Mouse (Mus musculus): ENCODE measurements around the gene Alppl2. TPM values are rescaled to one million over a fixed set of nuclear protein-coding genes. Genes with fewer than 3 reads are reported as not detected.

Alppl2 gene
- polyA plus RNA-seq, 1 experiment from 2014 or later, result not detected

DNA sequence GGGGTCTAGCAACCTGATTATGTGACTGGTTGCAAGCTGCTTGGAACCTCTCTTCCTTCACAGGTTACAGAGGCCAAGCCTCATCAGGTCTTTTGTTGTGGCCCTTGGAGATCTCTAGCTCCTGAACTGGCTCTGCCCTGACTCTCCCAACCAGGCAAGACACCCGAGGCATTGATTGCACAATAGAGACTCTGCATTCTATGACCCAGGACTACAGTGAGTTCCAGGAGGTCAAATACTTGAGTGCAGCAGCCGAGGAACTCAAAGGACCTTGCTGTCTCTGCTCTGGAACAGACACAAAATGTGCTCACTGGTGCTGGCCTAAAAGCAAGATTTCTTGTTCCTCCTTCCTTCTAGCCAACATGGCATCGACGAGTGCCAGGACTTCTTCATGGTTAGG is 3.5 kb downstream of the Alppl2 start:
- no peaks in the 10 kb centered on the region for H3K79me2 ChIP-seq (ENCODE audit: inconsistent target)
- no peaks in the 10 kb centered on the region for H3K36me3 ChIP-seq (ENCODE audit: inconsistent target)

GRCm38 (mm10) chr1:87073776-87074175 is 16.0 kb downstream of the Alppl2 start:
- Histone ChIP-seq H3K36me3 (ENCODE audit: inconsistent target) (no peaks in the 10 kb centered on the region), H3K4me3 (ENCODE audit: inconsistent target) (no peak overlapping the region), H3K79me2 (ENCODE audit: inconsistent target) (no peaks in the 10 kb centered on the region), H3K27ac (no peak overlapping the region)
- WGBS (ENCODE audit: missing documents), result 95% methylated on average over 8 of the region's 8 CpGs

More for the DNA sequence above, 3.5 kb downstream of the Alppl2 start:
- Histone ChIP-seq H3K27ac (no peak overlapping the region), H3K4me3 (ENCODE audit: inconsistent target) (no peak overlapping the region)
- WGBS (ENCODE audit: missing documents), result 58% methylated on average over 4 of the region's 4 CpGs

DNA sequence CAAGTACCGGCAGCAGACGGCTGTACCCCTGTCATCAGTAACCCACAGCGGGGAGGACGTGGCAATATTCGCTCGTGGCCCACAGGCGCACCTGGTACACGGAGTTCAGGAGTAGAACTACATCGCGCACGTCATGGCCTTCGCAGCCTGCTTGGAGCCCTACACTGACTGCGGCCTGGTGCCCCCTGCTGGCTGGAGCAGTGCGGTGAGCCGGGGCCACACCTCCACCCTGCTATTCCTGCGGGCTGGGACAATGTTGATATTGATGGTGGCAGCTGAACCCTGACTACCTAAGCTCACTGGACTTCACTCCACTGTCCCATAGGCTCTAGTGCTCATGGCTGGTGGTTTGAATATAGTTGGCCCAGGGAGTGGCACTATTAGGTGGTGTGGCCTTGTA is 19.0 kb downstream of the Alppl2 start:
- Histone ChIP-seq H3K79me2 (ENCODE audit: inconsistent target) (no peaks in the 10 kb centered on the region), H3K27ac (no peak overlapping the region), H3K36me3 (ENCODE audit: inconsistent target) (no peaks in the 10 kb centered on the region), H3K4me3 (ENCODE audit: inconsistent target) (no peak overlapping the region)
- 60% methylated on average over 16 of the region's 16 CpGs for WGBS (ENCODE audit: missing documents)

DNA sequence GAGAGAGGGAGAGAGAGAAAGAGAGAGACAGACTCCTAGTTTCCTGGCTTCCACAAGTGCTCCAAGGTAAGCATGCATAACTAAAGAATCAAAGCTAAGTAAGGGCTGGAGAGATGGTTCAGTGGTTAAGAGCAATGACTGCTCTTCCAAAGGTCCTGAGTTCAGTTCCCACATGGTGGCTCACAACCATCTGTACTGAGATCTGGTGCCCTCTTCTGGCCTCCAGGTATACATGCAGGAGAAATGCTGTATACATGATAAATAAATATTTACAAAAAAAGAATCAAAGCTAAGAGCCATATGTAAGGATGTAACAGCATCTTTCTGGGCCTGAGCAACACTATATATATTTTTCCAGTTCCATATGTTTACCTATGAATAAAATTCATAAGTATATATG is 28.8 kb downstream of the Alppl2 start:
- no peak overlapping the region for H3K27ac ChIP-seq
- H3K79me2 ChIP-seq (ENCODE audit: inconsistent target), result no peaks in the 10 kb centered on the region

GRCm38 (mm10) chr1:87059042-87059665 is 30.6 kb downstream of the Alppl2 start:
- Histone ChIP-seq H3K36me3 (ENCODE audit: inconsistent target) (no peaks in the 10 kb centered on the region), H3K4me3 (ENCODE audit: inconsistent target) (no peak overlapping the region), H3K27ac (no peak overlapping the region), H3K79me2 (ENCODE audit: inconsistent target) (no peaks in the 10 kb centered on the region)
- 80% methylated on average over 8 of the region's 8 CpGs for WGBS (ENCODE audit: missing documents)

More for the DNA sequence above, 28.8 kb downstream of the Alppl2 start:
- Histone ChIP-seq H3K4me3 (ENCODE audit: inconsistent target) (no peak overlapping the region), H3K36me3 (ENCODE audit: inconsistent target) (no peaks in the 10 kb centered on the region)

DNA sequence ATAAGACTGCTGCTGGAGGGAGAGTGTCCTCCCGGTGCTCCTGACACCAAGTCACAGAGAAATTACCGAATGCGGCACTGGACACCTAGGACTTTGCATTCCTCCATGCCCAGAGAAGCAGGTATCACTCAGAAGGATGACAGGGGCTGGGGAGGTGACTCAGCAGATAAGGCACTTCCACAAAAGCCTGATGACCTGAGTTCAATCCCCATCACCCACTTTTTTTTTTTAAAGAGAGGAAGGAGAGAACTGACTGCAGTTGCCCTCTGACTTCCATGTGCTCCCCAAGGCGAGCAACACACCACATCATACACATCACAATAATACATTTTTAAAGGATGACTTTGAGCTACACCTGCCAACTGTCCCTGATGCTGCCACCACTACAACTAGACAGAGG is 32.7 kb downstream of the Alppl2 start:
- no peak overlapping the region for H3K27ac ChIP-seq
- WGBS (ENCODE audit: missing documents), result 87% methylated on average over 3 of the region's 4 CpGs

GRCm38 (mm10) chr1:87051369-87051768 is 38.4 kb downstream of the Alppl2 start:
- Histone ChIP-seq H3K4me3 (ENCODE audit: inconsistent target) (no peak overlapping the region), H3K79me2 (ENCODE audit: inconsistent target) (no peaks in the 10 kb centered on the region), H3K36me3 (ENCODE audit: inconsistent target) (no peaks in the 10 kb centered on the region), H3K27ac (no peak overlapping the region)
- 89% methylated on average over 4 of the region's 4 CpGs for WGBS (ENCODE audit: missing documents)

More for the DNA sequence above, 32.7 kb downstream of the Alppl2 start:
- H3K4me3 ChIP-seq (ENCODE audit: inconsistent target), result no peak overlapping the region
- no peaks in the 10 kb centered on the region for H3K79me2 ChIP-seq (ENCODE audit: inconsistent target)
- H3K36me3 ChIP-seq (ENCODE audit: inconsistent target), result no peaks in the 10 kb centered on the region

GRCm38 (mm10) chr1:87050700-87051099 is 39.0 kb downstream of the Alppl2 start:
- Histone ChIP-seq H3K79me2 (ENCODE audit: inconsistent target) (no peaks in the 10 kb centered on the region), H3K27ac (no peak overlapping the region), H3K36me3 (ENCODE audit: inconsistent target) (no peaks in the 10 kb centered on the region), H3K4me3 (ENCODE audit: inconsistent target) (no peak overlapping the region)
- WGBS (ENCODE audit: missing documents), result 92% methylated on average over 1 of the region's 1 CpGs

DNA sequence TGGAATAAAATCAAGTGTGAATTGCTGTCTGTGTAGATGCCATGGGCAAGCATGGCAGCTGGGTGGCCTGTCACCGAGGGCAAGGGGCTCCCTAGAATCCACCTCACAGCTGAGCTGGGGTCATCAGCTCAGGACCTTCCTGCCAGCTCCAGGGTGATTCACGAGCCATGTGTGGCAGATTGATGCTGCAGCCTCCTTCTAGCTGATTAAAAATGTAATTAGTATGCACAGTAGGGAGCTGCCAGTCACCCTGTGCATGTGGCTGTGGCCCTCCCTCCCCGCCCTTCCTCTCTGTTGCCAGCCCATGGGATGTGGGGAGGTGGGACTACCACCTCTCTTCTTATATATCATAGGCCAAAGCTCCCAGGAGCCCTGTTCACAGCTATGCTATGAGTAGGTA is 39.7 kb downstream of the Alppl2 start:
- no peaks in the 10 kb centered on the region for H3K36me3 ChIP-seq (ENCODE audit: inconsistent target)
- no peaks in the 10 kb centered on the region for H3K79me2 ChIP-seq (ENCODE audit: inconsistent target)
- 94% methylated on average over 2 of the region's 3 CpGs for WGBS (ENCODE audit: missing documents)
- no peak overlapping the region for H3K27ac ChIP-seq
- H3K4me3 ChIP-seq (ENCODE audit: inconsistent target), result no peak overlapping the region

DNA sequence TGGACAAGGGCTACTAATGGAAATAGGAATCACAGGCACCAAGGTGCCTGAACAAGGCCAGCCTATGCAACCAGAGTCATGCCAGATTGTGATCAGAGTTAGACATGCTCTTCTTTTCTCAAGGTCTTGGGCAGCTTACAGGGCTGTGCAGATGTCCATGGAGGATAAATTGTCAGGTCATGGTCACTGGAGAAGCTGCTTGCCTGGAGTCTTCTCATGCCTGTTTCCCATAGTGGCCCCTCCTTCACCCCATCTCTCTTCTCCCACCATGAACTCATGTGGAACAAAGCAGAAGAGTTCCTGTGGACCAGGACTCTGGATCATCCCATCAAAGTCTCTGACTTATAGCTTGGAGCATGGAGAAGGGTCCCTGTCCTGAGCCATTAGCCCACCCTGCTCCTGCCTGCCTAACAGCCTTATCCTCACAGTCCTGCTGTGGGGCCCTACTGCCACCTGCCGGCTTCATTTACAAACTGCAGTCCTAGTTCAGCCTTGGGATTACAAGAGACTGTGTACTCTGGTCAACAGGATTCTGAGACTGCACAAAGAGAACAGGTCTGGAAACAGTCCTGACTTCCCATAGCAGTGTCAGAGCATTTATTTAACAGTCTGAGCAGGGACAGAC is 47.8 kb downstream of the Alppl2 start:
- Histone ChIP-seq H3K27ac (no peak overlapping the region), H3K79me2 (ENCODE audit: inconsistent target) (no peaks in the 10 kb centered on the region), H3K36me3 (ENCODE audit: inconsistent target) (no peaks in the 10 kb centered on the region), H3K4me3 (ENCODE audit: inconsistent target) (no peak overlapping the region)
- 0% methylated on average over 1 of the region's 1 CpGs for WGBS (ENCODE audit: missing documents)

- H3K79me2 ChIP-seq (ENCODE audit: inconsistent target), result no peaks in the 10 kb centered on the region
- H3K27ac ChIP-seq, result no peak overlapping the region
- no peak overlapping the region for H3K4me3 ChIP-seq (ENCODE audit: inconsistent target)
- H3K36me3 ChIP-seq (ENCODE audit: inconsistent target), result no peaks in the 10 kb centered on the region
- WGBS (ENCODE audit: missing documents), result 25% methylated on average over 3 of the region's 3 CpGs
Measured at GRCm38 (mm10) chr1:87041119-87041518, 48.6 kb downstream of the Alppl2 start.

DNA sequence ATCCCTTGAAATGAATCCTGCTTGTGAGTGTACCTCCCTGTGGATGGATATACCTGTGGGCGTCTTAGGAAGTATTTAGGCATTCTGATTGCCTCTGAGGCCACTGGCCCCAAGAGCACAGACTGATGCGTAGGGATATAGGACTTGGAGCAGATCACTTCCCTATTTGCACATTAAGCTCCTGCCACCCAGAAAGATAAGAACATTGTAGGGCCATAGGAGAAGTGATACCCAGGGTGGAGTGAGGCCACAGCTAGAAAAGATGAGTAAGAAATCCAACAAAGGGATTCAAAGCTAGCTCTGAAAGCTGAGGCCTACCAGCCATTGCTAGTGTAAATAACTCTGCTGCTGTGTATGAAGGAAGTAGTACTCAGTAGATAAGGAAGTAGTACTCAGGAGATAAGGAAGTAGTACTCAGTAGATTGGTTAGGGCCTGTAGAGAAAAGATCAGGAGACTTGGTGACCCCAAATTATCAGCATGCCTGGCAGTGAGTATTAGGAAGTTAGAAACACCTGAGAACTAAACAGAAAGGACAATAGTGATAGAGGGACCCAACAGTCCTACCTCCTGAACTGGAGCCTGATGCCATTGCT is 51.2 kb downstream of the Alppl2 start:
- 94% methylated on average over 2 of the region's 2 CpGs for WGBS (ENCODE audit: missing documents)
- H3K27ac ChIP-seq, result no peak overlapping the region
- H3K4me3 ChIP-seq (ENCODE audit: inconsistent target), result no peak overlapping the region
- H3K79me2 ChIP-seq (ENCODE audit: inconsistent target), result no peaks in the 10 kb centered on the region
- no peaks in the 10 kb centered on the region for H3K36me3 ChIP-seq (ENCODE audit: inconsistent target)

Other genes starting within 250 kb of the Alppl2 start
- gene Alpi, start 11.7 kb upstream of the Alppl2 start, polyA plus RNA-seq (2018), result not detected in 3 replicates
- not detected in 3 replicates for gene Akp3, start 35.0 kb upstream of the Alppl2 start, polyA plus RNA-seq (2018)
- gene Ecel1, start 66.6 kb upstream of the Alppl2 start, polyA plus RNA-seq (2018), result not detected in 3 replicates
- gene Prss56, start 93.4 kb upstream of the Alppl2 start, polyA plus RNA-seq (2018), result not detected in 3 replicates
- not detected in 3 replicates for gene Chrnd, start 100.7 kb upstream of the Alppl2 start, polyA plus RNA-seq (2018)
- gene Chrng, start 114.7 kb upstream of the Alppl2 start, polyA plus RNA-seq (2018), result 0.24 TPM in 1 of 3 replicates, not detected in the others
- 76.8 to 143 TPM (median 95.4 TPM) in 3 replicates for gene Eif4e2, start 124.0 kb upstream of the Alppl2 start, polyA plus RNA-seq (2018)
- gene Efhd1, start 174.4 kb upstream of the Alppl2 start, polyA plus RNA-seq (2018), result 0.13 TPM in 1 of 3 replicates, not detected in the others
- gene Gigyf2, start 237.1 kb upstream of the Alppl2 start, polyA plus RNA-seq (2018), result 29.7 to 74.5 TPM (median 34.2 TPM) in 3 replicates

All from macrophage (primary cell).